Mouse (Mus musculus): ENCODE results near the gene Pcolce2.

The Pcolce2 gene

GRCm38 (mm10) chr9:95654356-95654755 is 17.0 kb downstream of the Pcolce2 start:
- DNase-seq (ENCODE audit: low spot score in 2 of 2): no peak

- no peak for DNase-seq (ENCODE audit: low spot score in 2 of 2)
Measured at GRCm38 (mm10) chr9:95657941-95658340, 20.5 kb downstream of the Pcolce2 start.

- no peak for DNase-seq (ENCODE audit: low spot score in 2 of 2)
Measured at GRCm38 (mm10) chr9:95664290-95664989, 27.0 kb downstream of the Pcolce2 start.

- no peak for DNase-seq (ENCODE audit: low spot score in 2 of 2)
Measured at GRCm38 (mm10) chr9:95665835-95666234, 28.4 kb downstream of the Pcolce2 start.

- no peak for DNase-seq (ENCODE audit: low spot score in 2 of 2)
Measured at GRCm38 (mm10) chr9:95667836-95668235, 30.4 kb downstream of the Pcolce2 start.

GRCm38 (mm10) chr9:95668306-95668705 is 30.9 kb downstream of the Pcolce2 start:
- DNase-seq (ENCODE audit: low spot score in 2 of 2): no peak

GRCm38 (mm10) chr9:95672331-95672730 is 34.9 kb downstream of the Pcolce2 start:
- DNase-seq (ENCODE audit: low spot score in 2 of 2): no peak

GRCm38 (mm10) chr9:95672760-95673159 is 35.4 kb downstream of the Pcolce2 start:
- no peak for DNase-seq (ENCODE audit: low spot score in 2 of 2)

- peak; percentile 12 to 43 for DNase-seq (ENCODE audit: low spot score in 2 of 2)
Measured at GRCm38 (mm10) chr9:95675064-95675699, 37.8 kb downstream of the Pcolce2 start.

- no peak for DNase-seq (ENCODE audit: low spot score in 2 of 2)
Measured at GRCm38 (mm10) chr9:95676021-95676420, 38.6 kb downstream of the Pcolce2 start.

- no peak for DNase-seq (ENCODE audit: low spot score in 2 of 2)
Measured at GRCm38 (mm10) chr9:95679966-95680365, 42.6 kb downstream of the Pcolce2 start.

GRCm38 (mm10) chr9:95680691-95681090 is 43.3 kb downstream of the Pcolce2 start:
- DNase-seq (ENCODE audit: low spot score in 2 of 2): no peak

- DNase-seq (ENCODE audit: low spot score in 2 of 2): no peak
Measured at GRCm38 (mm10) chr9:95685660-95686440, 48.4 kb downstream of the Pcolce2 start.

GRCm38 (mm10) chr9:95688064-95688463 is 50.7 kb downstream of the Pcolce2 start:
- peak in 1 of 2 experiments; percentile 26 for DNase-seq (ENCODE audit: low spot score in 2 of 2)

GRCm38 (mm10) chr9:95692823-95693222 is 55.4 kb downstream of the Pcolce2 start:
- DNase-seq (ENCODE audit: low spot score in 2 of 2): no peak

- DNase-seq (ENCODE audit: low spot score in 2 of 2): no peak
Measured at GRCm38 (mm10) chr9:95693528-95694100, 56.2 kb downstream of the Pcolce2 start.

- no peak for DNase-seq (ENCODE audit: low spot score in 2 of 2)
Measured at GRCm38 (mm10) chr9:95694526-95694925, 57.1 kb downstream of the Pcolce2 start.

GRCm38 (mm10) chr9:95695023-95695422 is 57.6 kb downstream of the Pcolce2 start:
- DNase-seq (ENCODE audit: low spot score in 2 of 2): no peak

GRCm38 (mm10) chr9:95696581-95696980 is 59.2 kb downstream of the Pcolce2 start:
- no peak for DNase-seq (ENCODE audit: low spot score in 2 of 2)

- peak in 1 of 2 experiments; percentile 11 for DNase-seq (ENCODE audit: low spot score in 2 of 2)
Measured at GRCm38 (mm10) chr9:95697808-95698207, 60.4 kb downstream of the Pcolce2 start.

- no peak for DNase-seq (ENCODE audit: low spot score in 2 of 2)
Measured at GRCm38 (mm10) chr9:95699273-95699672, 61.9 kb downstream of the Pcolce2 start.

- DNase-seq (ENCODE audit: low spot score in 2 of 2): no peak
Measured at GRCm38 (mm10) chr9:95704078-95704477, 66.7 kb downstream of the Pcolce2 start.
